Mouse (Mus musculus) bone marrow, adult 2 months (tissue): Measurements from ENCODE around the gene Foxj1.

Experiments
- CTCF ChIP-seq: fragments of 200-500 bp; IDR thresholded peaks from 2 replicates; pipeline ENCODE4 v1.5.1; 2011; ENCODE audit warnings: low read length, control low read depth; ENCODE audit not compliant: control insufficient read depth, insufficient read depth
- POLR2A ChIP-seq: fragments of 200-500 bp; IDR thresholded peaks from 2 replicates; pipeline ENCODE4 v1.6.1; 2011; ENCODE audit warnings: low read depth, mild to moderate bottlenecking, control low read depth, low read length, borderline replicate concordance; ENCODE audit not compliant: control insufficient read depth

- TF ChIP-seq POLR2A (no peak), CTCF (no peak)
Measured at GRCm38 (mm10) chr11:116369051-116369450, 33.9 kb upstream of the Foxj1 start.
